Mouse (Mus musculus): Measurements from ENCODE around the gene Clec4g.

- no peak for TF ChIP-seq HCFC1 (IDR thresholded peaks at IDR 0.05; ENCODE audit: borderline replicate concordance, insufficient read depth, low read length)
- no peak for TF ChIP-seq MAFK (IDR thresholded peaks at IDR 0.05; ENCODE audit: insufficient read depth, low read depth, low read length)
- no peak for TF ChIP-seq ZNF384 (IDR thresholded peaks at IDR 0.05; ENCODE audit: low read depth, low read length)
- TF ChIP-seq ZC3H11A (IDR thresholded peaks at IDR 0.05; ENCODE audit: borderline replicate concordance, low read depth, low read length): no peak
- no peak for TF ChIP-seq CHD2 (IDR thresholded peaks at IDR 0.05; ENCODE audit: low read depth, low read length)
These were observed 12.8 kb downstream of the Clec4g start for GRCm38 (mm10) chr8:3707611-3708010.

All from ES-E14 (cell line).